Comparison of ENCODE assay signal across 8 mouse cellular contexts in the genomic region with DNA sequence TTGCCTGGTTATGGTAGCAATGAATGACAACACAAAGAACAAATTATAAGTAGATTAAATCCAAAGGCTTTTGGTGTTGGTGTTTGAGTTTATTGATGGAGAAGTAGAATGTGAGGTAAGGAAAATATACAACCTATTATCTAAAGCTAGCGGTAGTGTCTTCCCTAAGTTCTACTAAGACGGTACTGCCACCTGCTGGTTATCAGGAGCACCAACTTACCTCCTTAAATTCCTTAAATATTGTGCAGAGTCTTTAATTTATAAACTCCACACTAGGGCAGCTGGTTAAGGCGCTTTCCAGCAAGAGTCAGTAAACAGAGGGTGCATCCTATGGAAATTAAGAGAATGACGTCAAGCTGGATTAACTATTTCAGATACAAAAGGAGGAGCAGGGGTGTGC. TPM values are rescaled to one million over a fixed set of nuclear protein-coding genes. Genes with fewer than 3 reads are reported as not detected.
DNase-seq lines count a peak whose midpoint lies in the region; ATAC-seq lines count a peak whose summit lies in the region.
"Had no signal": no experiment of that assay in that cellular context is flagged by ENCODE, and none has a peak within 500 bp of the region (broad histone marks: within the 10 kb centered on the region; RNA-seq: fewer than 3 reads in every experiment).

No protein-coding gene starts in this region.

- no peak for ATAC-seq in kidney, embryonic 15.5 days (replicated peaks; ENCODE audit: low FRiP score)
- no peak for ATAC-seq in liver, embryonic 11.5 days (replicated peaks; ENCODE audit: low FRiP score)

- H3K36me3 ChIP-seq in kidney, embryonic 15.5 days = peaks cover 96% of the 10 kb centered on the region
- H3K36me3 ChIP-seq in liver, embryonic 11.5 days (ENCODE audit: control insufficient read depth, insufficient read depth, low read length) = peaks cover 8% of the 10 kb centered on the region; the same call in 1 of the 2 replicates

- no peak overlapping the region for H3K9ac ChIP-seq in kidney, embryonic 15.5 days
- no peak overlapping the region for H3K9ac ChIP-seq in liver, embryonic 11.5 days (ENCODE audit: low read depth, low read length)
- H3K9ac ChIP-seq: limb, embryonic 12.5 days had no signal

- no peak overlapping the region for H3K4me3 ChIP-seq in kidney, embryonic 15.5 days (replicated peaks)
- H3K4me3 ChIP-seq in liver, embryonic 11.5 days (ENCODE audit: low read depth, low read length) = no peak overlapping the region
- H3K4me3 ChIP-seq: limb, embryonic 12.5 days had no signal

- H3K27me3 ChIP-seq in kidney, embryonic 15.5 days = no peaks in the 10 kb centered on the region
- H3K27me3 ChIP-seq in liver, embryonic 11.5 days (replicated peaks; ENCODE audit: control insufficient read depth, insufficient read depth, low read length) = no peaks in the 10 kb centered on the region
- H3K27me3 ChIP-seq: limb, embryonic 12.5 days had no signal

- WGBS in kidney, embryonic 15.5 days = 46% methylated on average over 4 of the region's 4 CpGs
- WGBS in liver, embryonic 11.5 days = 36% methylated on average over 4 of the region's 4 CpGs

- DNase-seq in kidney, adult 9 months = peak; percentile 41
- peak; percentile 36 for DNase-seq in CD4-positive helper T cell, adult 2 months (ENCODE audit: low read depth, low spot score)
- peak; percentile 54 for DNase-seq in MN1 (ENCODE audit: low spot score)
- peak; percentile 86 for DNase-seq in embryo, embryonic 10 days (ENCODE audit: low spot score)
- DNase-seq in liver, embryonic 11.5 days (ENCODE audit: low spot score) = peak; percentile 8
- DNase-seq in telencephalon, adult 2 months (ENCODE audit: low read depth, low spot score) = peak; percentile 42

- no peak overlapping the region for H3K4me2 ChIP-seq in kidney, embryonic 15.5 days
- H3K4me2 ChIP-seq in liver, embryonic 11.5 days = no peak overlapping the region
- H3K4me2 ChIP-seq: limb, embryonic 12.5 days had no signal

- no peaks in the 10 kb centered on the region for H3K9me3 ChIP-seq in kidney, embryonic 15.5 days (replicated peaks)
- H3K9me3 ChIP-seq in liver, embryonic 11.5 days (ENCODE audit: control insufficient read depth, low read length) = no peaks in the 10 kb centered on the region
- H3K9me3 ChIP-seq: limb, embryonic 12.5 days had no signal

- H3K4me1 ChIP-seq in kidney, embryonic 15.5 days = no peaks in the 10 kb centered on the region
- H3K4me1 ChIP-seq in liver, embryonic 11.5 days (replicated peaks; ENCODE audit: control insufficient read depth, insufficient read depth, low read length) = no peaks in the 10 kb centered on the region
- H3K4me1 ChIP-seq: limb, embryonic 12.5 days had no signal

- H3K27ac ChIP-seq in kidney, embryonic 15.5 days = no peak overlapping the region
- H3K27ac ChIP-seq in liver, embryonic 11.5 days (ENCODE audit: low read depth, low read length) = no peak overlapping the region
- H3K27ac ChIP-seq: limb, embryonic 12.5 days had no signal

RNA-seq across cellular contexts. Expression of a gene that starts 20.2 kb away (rescaled TPM):
- 6.1 and 6.5 TPM in 2 replicates for polyA plus RNA-seq in kidney, embryonic 15.5 days (2015; fragmentation: Nextera tagmentation; extraction: Ambion mirVana)
- 4.4 and 4.5 TPM in 2 replicates for polyA plus RNA-seq in liver, embryonic 11.5 days (2014; fragmentation: Nextera tagmentation; extraction: Ambion mirVana)

Comparison
In these comparisons a context has a peak if more than half of its experiments do, and no peak if none do; other contexts are left out.
1. DNase-seq: peak in every context shown above with its lines; median percentile 86 in embryo, embryonic 10 days; 54 in MN1; 42 in telencephalon, adult 2 months; 41 in kidney, adult 9 months; 36 in CD4-positive helper T cell, adult 2 months; 8 in liver, embryonic 11.5 days.